Mouse (Mus musculus): ENCODE measurements around the gene Mapkbp1. TPM values are rescaled to one million over a fixed set of nuclear protein-coding genes. Genes with fewer than 3 reads are reported as not detected.

Mapkbp1 gene
- polyA plus RNA-seq, 1 experiment from 2014 or later: 5.6 TPM

Small RNA genes within 50 kb of the gene (microRNA-seq; reads per million reads assigned to microRNA genes)
- gene Mir7665: not detected

Other genes with a start within 250 kb of the Mapkbp1 start
- 0.53 TPM in 2 replicates for gene Itpka, start 230.4 kb upstream of the Mapkbp1 start, polyA plus RNA-seq (2016; fragmentation: Nextera tagmentation; extraction: Ambion mirVana)
- gene Ltk, start 212.3 kb upstream of the Mapkbp1 start, polyA plus RNA-seq (2016; fragmentation: Nextera tagmentation; extraction: Ambion mirVana): 0.23 and 0.34 TPM in 2 replicates
- 29.3 and 31.0 TPM in 2 replicates for gene Rpap1, start 185.2 kb upstream of the Mapkbp1 start, polyA plus RNA-seq (2016; fragmentation: Nextera tagmentation; extraction: Ambion mirVana)
- gene Tyro3, start 175.0 kb upstream of the Mapkbp1 start, polyA plus RNA-seq (2016; fragmentation: Nextera tagmentation; extraction: Ambion mirVana): 27.1 and 27.8 TPM in 2 replicates
- 40.1 and 42.4 TPM in 2 replicates for gene Mga, start 75.5 kb upstream of the Mapkbp1 start, polyA plus RNA-seq (2016; fragmentation: Nextera tagmentation; extraction: Ambion mirVana)
- 22.2 and 22.4 TPM in 2 replicates for gene Jmjd7, start 54.8 kb downstream of the Mapkbp1 start, polyA plus RNA-seq (2016; fragmentation: Nextera tagmentation; extraction: Ambion mirVana)
- 5.5 and 6.1 TPM in 2 replicates for gene Gm28042, start 54.8 kb downstream of the Mapkbp1 start, polyA plus RNA-seq (2016; fragmentation: Nextera tagmentation; extraction: Ambion mirVana)
- 5.0 and 6.3 TPM in 2 replicates for gene Pla2g4b, start 60.7 kb downstream of the Mapkbp1 start, polyA plus RNA-seq (2016; fragmentation: Nextera tagmentation; extraction: Ambion mirVana)
- gene Ehd4, start 181.9 kb downstream of the Mapkbp1 start, polyA plus RNA-seq (2016; fragmentation: Nextera tagmentation; extraction: Ambion mirVana): 17.2 and 21.8 TPM in 2 replicates

Data from hindbrain, embryonic 12.5 days (tissue).